Mouse (Mus musculus): ENCODE results near the gene Cog4. TPM values are rescaled to one million over a fixed set of nuclear protein-coding genes. Genes with fewer than 3 reads are reported as not detected.
"Not testable (repeated sequence)": the region's sequence is repeated elsewhere in the genome, so short reads cannot be mapped to it uniquely, and the experiment has no call there.

The Cog4 gene
- total and polyA plus RNA-seq, 3 experiments: 24.9 to 35.2 (median 27.5) TPM

DNA sequence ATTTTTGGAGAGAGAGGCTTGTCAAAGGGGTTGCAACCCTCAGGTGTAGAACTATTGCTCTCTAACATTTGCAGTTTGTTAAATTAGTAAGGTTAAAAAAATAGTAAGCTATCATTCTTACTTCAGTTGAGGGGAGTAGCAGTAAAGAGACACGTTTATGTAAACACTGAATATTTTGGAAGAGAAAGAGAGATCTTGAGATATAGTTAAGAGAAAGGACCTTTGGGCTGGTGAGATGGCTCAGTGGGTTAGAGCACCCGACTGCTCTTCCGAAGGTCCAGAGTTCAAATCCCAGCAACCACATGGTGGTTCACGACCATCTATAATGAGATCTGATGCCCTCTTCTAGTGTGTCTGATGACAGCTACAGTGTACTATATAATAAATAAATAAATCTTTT lies 9.7 kb downstream of the Cog4 start:
- H3K9me3 ChIP-seq (replicated peaks; ENCODE audit: low read length); H3K27me3 ChIP-seq (replicated peaks); H3K79me2 ChIP-seq (replicated peaks; ENCODE audit: control insufficient read depth, extremely low read depth, insufficient read depth, poor library complexity, severe bottlenecking); H3K9ac ChIP-seq (ENCODE audit: insufficient read depth, low read depth); H3K4me3 ChIP-seq (replicated peaks in 1 of 3; ENCODE audit: low read depth in 2 of 3, low read length in 2 of 3, poor library complexity in 1 of 3); dilution Hi-C loops (cut with MboI; ENCODE audit: extremely low pct_ligation_motif_present, extremely low pct_unique_long_range_greater_than_20kb, low sequenced_read_pairs); DNase-seq (ENCODE audit: extremely low read depth); H3K27ac ChIP-seq (ENCODE audit: insufficient read depth, low read depth); in situ Hi-C loops (cut with MboI; ENCODE audit: low pct_ligation_motif_present, low pct_unique_long_range_greater_than_20kb, low sequenced_read_pairs); H3K4me2 ChIP-seq (ENCODE audit: insufficient read depth, low read depth, poor library complexity, severe bottlenecking): not testable (repeated sequence)
- Histone ChIP-seq H3K4me1 (ENCODE audit: control insufficient read depth in 1 of 2, insufficient read depth in 2 of 2) (peaks cover 9 to 22% of the 10 kb centered on the region in 2 experiments), H3K36me3 (replicated peaks in 1 of 2; ENCODE audit: control insufficient read depth in 1 of 2, insufficient read depth in 1 of 2, low read length in 1 of 2) (peaks cover 69 to 81% of the 10 kb centered on the region in 2 experiments)
- peak; percentile 65; the same call in 1 of the 2 replicates for TF ChIP-seq TBP (conservative IDR thresholded peaks at IDR 0.05; ENCODE audit: low read depth, low read length)

- Histone ChIP-seq H3K4me3 (replicated peaks in 1 of 3; ENCODE audit: low read depth in 2 of 3, low read length in 2 of 3, poor library complexity in 1 of 3) (no peak overlapping the region), H3K4me1 (ENCODE audit: control insufficient read depth in 1 of 2, insufficient read depth in 2 of 2) (peaks cover 9 to 28% of the 10 kb centered on the region in 2 experiments), H3K4me2 (ENCODE audit: insufficient read depth, low read depth, poor library complexity, severe bottlenecking) (no peak overlapping the region), H3K27ac (ENCODE audit: insufficient read depth, low read depth) (no peak overlapping the region), H3K27me3 (replicated peaks) (no peaks in the 10 kb centered on the region), H3K36me3 (replicated peaks in 1 of 2; ENCODE audit: control insufficient read depth in 1 of 2, insufficient read depth in 1 of 2, low read length in 1 of 2) (peaks cover 66 to 77% of the 10 kb centered on the region in 2 experiments), H3K9me3 (replicated peaks; ENCODE audit: low read length) (no peaks in the 10 kb centered on the region), H3K9ac (ENCODE audit: insufficient read depth, low read depth) (no peak overlapping the region), H3K79me2 (replicated peaks; ENCODE audit: control insufficient read depth, extremely low read depth, insufficient read depth, poor library complexity, severe bottlenecking) (no peaks in the 10 kb centered on the region; the same call in 1 of the 2 replicates)
- in situ Hi-C loops (cut with MboI; ENCODE audit: low pct_ligation_motif_present, low pct_unique_long_range_greater_than_20kb, low sequenced_read_pairs) (no loop called here), dilution Hi-C loops (cut with MboI; ENCODE audit: extremely low pct_ligation_motif_present, extremely low pct_unique_long_range_greater_than_20kb, low sequenced_read_pairs) (no loop called here)
- peak; percentile 34 for DNase-seq (ENCODE audit: extremely low read depth)
- TF ChIP-seq TBP (conservative IDR thresholded peaks at IDR 0.05; ENCODE audit: low read depth, low read length): peak; percentile 85
- TF ChIP-seq HCFC1 (IDR thresholded peaks at IDR 0.05; ENCODE audit: low read depth, low read length): no peak
- TF ChIP-seq CHD1 (IDR thresholded peaks at IDR 0.05; ENCODE audit: low read depth, low read length): no peak
- no peak for TF ChIP-seq UBTF (IDR thresholded peaks at IDR 0.05; ENCODE audit: low read depth, low read length)
- no peak for TF ChIP-seq POLR2A (IDR thresholded peaks at IDR 0.05; ENCODE audit: low read depth, low read length)
- no peak for TF ChIP-seq GABPA (IDR thresholded peaks at IDR 0.05; ENCODE audit: insufficient replicate concordance, low read depth, low read length)
- no peak for TF ChIP-seq NELFE (IDR thresholded peaks at IDR 0.05; ENCODE audit: low read depth, low read length)
- TF ChIP-seq SIN3A (IDR thresholded peaks at IDR 0.05; ENCODE audit: low read length): no peak
- no peak for TF ChIP-seq ZMIZ1 (IDR thresholded peaks at IDR 0.05; ENCODE audit: low read depth, low read length)
- no peak for TF ChIP-seq MXI1 (IDR thresholded peaks at IDR 0.05; ENCODE audit: low read depth, low read length)
- no peak for TF ChIP-seq ETS1 (conservative IDR thresholded peaks at IDR 0.05; ENCODE audit: low read depth, low read length)
- no peak for TF ChIP-seq TCF12 (IDR thresholded peaks at IDR 0.05; ENCODE audit: low read depth, low read length)
- no peak for TF ChIP-seq EP300 (IDR thresholded peaks at IDR 0.05; ENCODE audit: low read length)
- no peak for TF ChIP-seq ZNF384 (IDR thresholded peaks at IDR 0.05; ENCODE audit: low read depth, low read length)
- TF ChIP-seq USF1 (IDR thresholded peaks at IDR 0.05; ENCODE audit: low read depth, low read length): no peak
- TF ChIP-seq CTCF (conservative IDR thresholded peaks at IDR 0.05 in 1 of 2, IDR thresholded peaks at IDR 0.05 in 1 of 2; ENCODE audit: low read depth in 2 of 2, low read length in 2 of 2): peak; percentile 24 to 60; a peak in 2 of 4 replicates
- 0 out of 2 replicates have a peak, but pooled peaks have one; percentile 19 for TF ChIP-seq MAX (IDR thresholded peaks at IDR 0.05; ENCODE audit: low read length)
- no peak for TF ChIP-seq RCOR1 (conservative IDR thresholded peaks at IDR 0.05; ENCODE audit: low read depth, low read length)
- TF ChIP-seq JUN (IDR thresholded peaks at IDR 0.05; ENCODE audit: insufficient read depth, low read depth, low read length): no peak
- TF ChIP-seq SMC3 (IDR thresholded peaks at IDR 0.05; ENCODE audit: low read depth, low read length): peak; percentile 37; the same call in 1 of the 2 replicates
- no peak for TF ChIP-seq MAFK (IDR thresholded peaks at IDR 0.05; ENCODE audit: insufficient replicate concordance, low read length)
- TF ChIP-seq KAT2A (IDR thresholded peaks at IDR 0.05; ENCODE audit: insufficient replicate concordance, low read length): no peak
- TF ChIP-seq MYC (IDR thresholded peaks at IDR 0.05; ENCODE audit: low read depth, low read length): peak; percentile 86; the same call in 1 of the 2 replicates
- no peak for TF ChIP-seq MEF2A (IDR thresholded peaks at IDR 0.05; ENCODE audit: borderline replicate concordance, low read depth, low read length)
- no peak for TF ChIP-seq E2F4 (IDR thresholded peaks at IDR 0.05; ENCODE audit: insufficient replicate concordance, low read depth, low read length)
- TF ChIP-seq PAX5 (IDR thresholded peaks at IDR 0.05; ENCODE audit: low read length): no peak
- TF ChIP-seq ZC3H11A (IDR thresholded peaks at IDR 0.05; ENCODE audit: low read depth, low read length): no peak
- TF ChIP-seq CHD2 (IDR thresholded peaks at IDR 0.05; ENCODE audit: low read length): no peak
- TF ChIP-seq JUND (conservative IDR thresholded peaks at IDR 0.05; ENCODE audit: low read depth, low read length): peak; percentile 48
- TF ChIP-seq ELF1 (IDR thresholded peaks at IDR 0.05; ENCODE audit: low read depth, low read length): no peak
- TF ChIP-seq RAD21 (IDR thresholded peaks at IDR 0.05; ENCODE audit: low read depth, low read length): peak; percentile 31
- TF ChIP-seq MAZ (IDR thresholded peaks at IDR 0.05; ENCODE audit: low read depth, low read length): no peak
Measured at GRCm38 (mm10) chr8:110856760-110857461, 10.5 kb downstream of the Cog4 start.
